Mouse (Mus musculus): Measurements from ENCODE around the gene F2rl1.

DNA sequence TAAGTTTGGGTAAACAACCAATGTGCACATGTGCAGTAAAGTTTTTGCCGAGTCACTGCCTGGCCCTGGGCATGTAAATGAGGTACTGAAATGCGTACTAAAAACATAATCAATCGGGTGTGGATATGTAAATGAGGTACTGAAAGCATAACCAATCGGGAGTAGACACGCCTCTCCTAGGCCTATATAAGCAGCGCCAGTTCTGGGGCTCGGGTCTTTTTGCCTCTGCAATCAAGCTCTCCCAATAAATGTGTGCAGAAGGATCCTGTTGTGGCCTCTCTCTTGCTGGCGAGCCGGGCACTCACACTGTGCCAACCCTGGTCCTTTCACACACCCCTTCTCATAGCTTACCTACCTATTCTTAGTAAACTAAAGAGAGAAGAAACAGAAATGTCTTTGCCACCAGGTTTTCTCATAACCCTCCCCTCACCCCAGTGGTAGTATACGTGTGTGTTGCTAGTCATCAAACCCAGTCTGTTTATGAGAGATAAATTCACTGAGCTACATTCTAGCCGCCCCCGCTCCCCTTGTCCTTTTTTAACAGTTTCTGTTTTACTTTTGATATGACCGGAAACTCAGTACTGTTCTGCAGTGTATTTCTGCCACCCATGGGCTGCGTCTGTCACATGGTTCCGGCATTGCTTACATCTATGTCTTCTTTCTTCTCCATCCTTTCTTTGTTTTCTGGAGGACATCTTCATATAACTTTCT lies 42.0 kb upstream of the F2rl1 start:
- TF ChIP-seq MYOG (IDR thresholded peaks at IDR 0.05; ENCODE audit: control insufficient read depth in 1 of 3, insufficient read depth in 1 of 3, insufficient read length in 2 of 3, low read depth in 2 of 3), result no peak
- TF ChIP-seq USF1 (IDR thresholded peaks at IDR 0.05; ENCODE audit: low read depth), result no peak
- no peak for TF ChIP-seq POLR2A (IDR thresholded peaks at IDR 0.05; ENCODE audit: insufficient read length, low read depth)
- TF ChIP-seq MAX (IDR thresholded peaks at IDR 0.05; ENCODE audit: low read depth), result no peak
- TF ChIP-seq POLR2AphosphoS2 (IDR thresholded peaks at IDR 0.05; ENCODE audit: insufficient read length, low read depth), result no peak
- TF ChIP-seq MYOD1 (IDR thresholded peaks at IDR 0.05; ENCODE audit: control insufficient read depth in 1 of 3, insufficient read length in 2 of 3, low read depth in 2 of 3), result no peak
- TF ChIP-seq TCF12 (IDR thresholded peaks at IDR 0.05; ENCODE audit: insufficient read depth, poor library complexity, severe bottlenecking), result no peak
- TF ChIP-seq TCF3 (IDR thresholded peaks at IDR 0.05; ENCODE audit: insufficient read length, low read depth), result no peak
